Mouse (Mus musculus): ENCODE results near the gene Misp.

Gene Misp

DNA sequence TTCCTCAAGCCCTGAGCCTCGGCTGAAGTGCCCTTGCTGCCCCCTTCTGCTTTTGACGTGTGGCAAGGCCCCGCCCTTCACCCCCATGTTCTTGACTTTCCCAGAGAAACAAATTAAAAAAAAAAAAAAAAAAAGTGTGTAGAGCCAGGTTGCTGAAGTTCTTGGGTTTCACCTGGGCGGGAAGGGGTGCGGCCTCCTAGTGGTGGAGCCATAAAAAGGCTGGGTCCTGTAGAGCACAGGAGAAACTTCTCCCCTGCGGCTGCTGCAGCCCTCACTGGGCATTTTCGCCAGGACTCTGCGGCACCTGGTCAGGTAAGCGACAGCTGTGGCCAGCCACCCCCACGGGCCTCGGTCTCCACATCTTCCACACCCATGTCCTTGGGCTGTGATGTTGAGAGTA is at the start of gene Misp:
TSS of gene Misp (plus strand) at position 208 of the 400 bp plus-strand sequence.
- no peak for DNase-seq (ENCODE audit: low spot score)

DNA sequence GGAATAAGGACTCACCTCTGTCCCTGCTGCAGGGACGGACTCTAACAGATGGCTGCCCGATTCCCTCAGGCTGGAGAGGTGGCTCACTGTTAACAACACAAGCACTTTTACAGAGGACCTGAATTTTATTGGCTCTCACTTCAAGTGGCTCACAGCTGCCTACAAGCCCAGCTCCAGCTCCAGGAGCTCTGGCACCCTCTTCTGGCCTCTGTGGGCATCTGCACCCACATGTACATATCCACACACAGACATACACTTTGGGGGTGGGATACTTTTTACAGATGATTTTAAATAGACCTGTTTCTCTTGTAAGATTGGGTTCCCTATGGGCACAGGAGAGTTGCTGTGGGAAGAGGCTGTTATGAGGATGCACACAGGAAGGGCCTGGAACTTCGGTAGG is 48.5 kb upstream of the Misp start:
- DNase-seq (ENCODE audit: low spot score): no peak

DNA sequence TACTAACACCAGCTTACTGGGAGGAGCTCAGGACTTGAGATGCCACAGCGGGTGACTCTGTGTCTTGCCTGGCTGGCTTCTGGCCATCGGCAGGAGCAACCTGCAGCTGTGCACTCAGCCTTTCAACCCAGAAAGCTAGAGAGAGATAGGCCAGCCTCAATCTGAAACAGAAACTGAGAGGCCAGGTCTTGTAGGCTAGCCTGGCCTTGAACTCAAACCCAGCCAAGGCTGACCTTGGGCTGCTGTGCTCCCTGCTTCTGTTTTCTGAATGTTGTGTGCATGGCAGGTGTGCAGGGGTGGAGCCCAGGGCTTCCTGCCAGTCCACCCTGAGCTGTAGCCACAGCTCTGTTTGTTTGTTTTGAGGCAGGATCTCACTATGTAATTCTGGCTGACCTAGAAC is 47.6 kb upstream of the Misp start:
- no peak for DNase-seq (ENCODE audit: low spot score)

DNA sequence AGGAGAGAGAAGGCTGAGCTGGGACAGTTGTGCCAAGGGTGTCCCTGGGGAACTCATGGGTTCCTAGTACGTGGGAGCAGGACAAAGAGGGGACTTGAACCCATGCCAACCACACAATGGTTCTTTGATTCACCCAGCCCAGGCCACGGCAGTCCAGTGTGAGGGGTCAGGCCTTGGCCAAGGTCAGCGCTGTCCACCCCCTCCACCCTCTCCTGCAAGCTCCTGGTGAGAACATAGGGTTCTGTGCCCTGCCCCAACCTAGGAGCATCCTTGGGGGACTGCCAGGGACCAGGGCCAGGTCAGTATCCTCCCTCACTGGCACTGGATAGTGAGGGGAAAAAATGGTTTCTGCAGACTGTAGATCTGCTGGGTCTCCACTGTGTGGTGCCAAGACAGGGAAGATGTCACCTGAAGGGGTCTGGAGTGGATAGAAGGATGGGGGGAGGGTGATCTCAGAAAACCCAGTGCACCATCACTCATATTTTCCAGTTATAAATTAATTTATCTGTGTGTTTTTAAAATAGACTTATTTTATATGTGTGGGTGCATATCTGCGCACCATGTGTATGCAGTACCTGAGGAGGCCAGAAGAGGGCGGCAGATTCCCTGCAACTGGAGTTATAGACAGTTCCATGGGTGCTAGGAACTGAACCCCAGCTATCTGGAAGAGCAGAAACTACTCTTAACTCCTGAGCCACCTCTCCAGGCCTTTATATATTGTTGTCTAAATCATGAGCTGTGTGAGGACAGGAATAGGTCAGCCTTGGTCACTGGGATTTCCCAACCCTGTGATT is 46.1 kb upstream of the Misp start:
- no peak for DNase-seq (ENCODE audit: low spot score)

DNA sequence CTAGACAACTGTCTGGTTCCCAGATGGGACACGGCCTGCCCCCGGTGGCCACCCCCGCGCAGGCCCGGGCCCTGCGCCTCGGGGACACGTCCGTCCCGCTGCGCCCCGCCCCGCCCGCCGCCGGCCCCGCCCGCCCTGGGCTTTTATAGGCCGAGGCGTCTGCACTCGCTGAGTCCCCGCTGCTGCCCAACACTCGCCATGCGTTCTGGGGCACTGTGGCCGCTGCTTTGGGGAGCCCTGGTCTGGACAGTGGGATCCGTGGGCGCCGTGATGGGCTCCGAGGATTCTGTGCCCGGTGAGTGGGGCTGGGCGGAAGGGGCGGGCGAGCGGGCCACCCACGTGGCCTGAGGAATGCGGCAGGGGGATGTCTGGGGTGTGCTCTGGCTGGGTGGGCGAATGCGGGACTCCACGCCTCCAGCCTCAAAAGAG is 43.7 kb upstream of the Misp start, which contains the start of gene Fstl3:
TSS of gene Fstl3 (plus strand) at position 170 of the 429 bp plus-strand sequence.
- no peak for DNase-seq (ENCODE audit: low spot score)

DNA sequence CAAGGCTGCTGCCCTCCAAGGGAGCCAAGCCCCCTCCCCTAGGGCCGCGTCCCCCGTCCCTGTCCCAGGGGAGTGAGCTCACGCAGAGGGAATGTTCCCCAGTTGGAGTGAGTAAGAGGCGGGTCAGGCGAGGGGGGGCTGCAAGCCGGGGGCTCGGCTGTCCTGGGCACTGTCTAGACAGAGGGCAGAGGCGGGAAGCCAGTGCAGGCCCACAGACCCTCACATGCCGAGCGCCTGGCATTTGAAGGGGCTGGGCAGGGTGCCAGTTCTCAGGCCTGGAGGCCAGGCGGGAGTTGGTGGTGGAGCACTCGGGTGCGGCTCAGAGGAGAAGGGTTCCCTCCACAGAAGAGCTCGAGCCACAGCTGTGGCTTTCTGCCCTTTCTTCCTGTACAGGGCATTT is 42.8 kb upstream of the Misp start:
- no peak for DNase-seq (ENCODE audit: low spot score)

DNA sequence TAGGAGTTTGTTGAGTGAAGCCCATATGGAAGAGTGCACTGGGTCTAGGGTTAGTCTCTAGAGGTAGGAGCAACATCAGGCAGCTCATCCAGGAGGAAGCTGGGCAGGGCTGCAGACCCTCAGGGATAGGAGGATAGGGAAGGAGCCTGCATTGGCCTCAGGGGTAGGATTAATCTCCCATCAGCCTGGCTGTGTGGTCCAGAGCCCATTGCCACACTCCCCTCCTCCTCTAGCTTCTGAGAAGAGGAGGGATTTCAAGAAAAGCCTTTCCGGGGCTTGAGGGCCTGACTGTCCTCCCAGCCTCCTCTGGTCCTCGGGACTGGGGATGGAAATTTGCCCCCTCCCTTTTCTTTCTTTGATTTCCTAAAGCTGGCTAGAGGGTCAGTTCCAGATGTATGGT is 41.6 kb upstream of the Misp start:
- no peak for DNase-seq (ENCODE audit: low spot score)

DNA sequence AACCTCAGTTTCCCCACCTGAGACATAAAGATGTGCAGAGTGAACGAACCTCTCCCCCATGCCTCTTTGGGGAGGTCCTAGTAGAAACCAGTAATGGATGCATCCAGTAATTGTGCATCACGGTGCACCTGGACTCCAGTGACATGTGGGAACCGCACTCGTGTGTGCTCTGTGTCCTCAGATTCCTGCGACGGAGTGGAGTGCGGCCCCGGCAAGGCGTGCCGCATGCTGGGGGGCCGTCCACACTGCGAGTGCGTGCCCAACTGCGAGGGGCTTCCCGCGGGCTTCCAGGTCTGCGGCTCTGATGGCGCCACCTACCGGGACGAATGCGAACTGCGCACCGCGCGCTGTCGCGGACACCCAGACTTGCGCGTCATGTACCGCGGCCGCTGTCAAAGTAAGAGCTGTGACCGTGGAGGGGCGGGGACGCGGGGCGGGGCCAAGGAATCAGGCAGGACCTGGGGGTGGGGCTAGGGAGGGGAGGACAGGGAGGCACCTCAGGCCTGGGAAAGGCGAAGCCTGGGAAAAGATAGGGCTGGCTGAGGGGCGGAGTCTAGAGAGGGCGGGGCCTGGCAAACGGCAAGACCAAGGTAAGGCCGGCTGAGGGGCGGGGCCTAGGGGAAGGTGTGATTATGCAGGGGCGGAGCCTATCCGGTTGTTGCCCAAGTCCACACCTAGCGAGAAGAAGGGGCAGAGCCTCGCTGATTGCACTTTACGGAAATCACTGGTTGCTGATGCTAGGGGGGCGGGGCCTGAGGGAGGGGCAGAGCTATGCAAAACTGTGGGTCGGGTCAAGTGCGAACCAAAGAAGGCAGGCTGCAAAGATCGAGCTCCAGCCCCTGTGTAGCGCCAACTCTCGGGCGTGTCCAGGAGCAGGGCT is 40.8 kb upstream of the Misp start:
- peak; percentile 98 for DNase-seq (ENCODE audit: low spot score)

DNA sequence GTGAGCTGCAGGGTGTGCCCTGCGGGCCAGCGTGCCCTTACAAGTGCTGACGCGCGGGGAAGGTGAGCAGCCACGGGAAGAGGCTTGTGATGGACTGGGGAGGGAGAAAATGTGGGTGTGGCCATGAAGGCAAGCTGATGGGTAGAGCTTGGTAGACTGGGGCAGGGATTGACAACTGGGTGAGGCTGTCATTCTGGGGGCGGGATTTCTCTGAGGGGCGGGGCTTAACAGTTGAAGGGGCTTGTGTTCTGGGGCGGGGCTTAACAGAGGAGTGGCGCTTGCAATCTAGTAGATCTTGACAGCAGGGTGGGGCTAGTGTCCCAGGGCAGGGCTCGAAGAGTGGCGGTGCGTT is 40.1 kb upstream of the Misp start:
- no peak for DNase-seq (ENCODE audit: low spot score)

DNA sequence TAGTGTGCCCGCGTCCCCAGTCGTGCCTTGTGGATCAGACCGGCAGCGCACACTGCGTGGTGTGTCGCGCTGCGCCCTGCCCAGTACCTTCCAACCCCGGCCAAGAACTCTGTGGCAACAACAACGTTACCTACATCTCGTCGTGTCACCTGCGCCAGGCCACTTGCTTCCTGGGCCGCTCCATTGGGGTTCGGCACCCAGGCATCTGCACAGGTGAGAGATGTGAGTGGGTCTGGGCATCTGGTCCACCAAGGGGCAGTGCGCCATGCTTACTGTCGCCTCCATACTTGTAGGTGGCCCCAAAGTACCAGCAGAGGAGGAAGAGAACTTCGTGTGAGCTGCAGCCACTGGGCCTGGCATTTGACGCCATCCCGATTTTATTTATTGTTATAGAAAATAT is 39.6 kb upstream of the Misp start:
- no peak for DNase-seq (ENCODE audit: low spot score)

DNA sequence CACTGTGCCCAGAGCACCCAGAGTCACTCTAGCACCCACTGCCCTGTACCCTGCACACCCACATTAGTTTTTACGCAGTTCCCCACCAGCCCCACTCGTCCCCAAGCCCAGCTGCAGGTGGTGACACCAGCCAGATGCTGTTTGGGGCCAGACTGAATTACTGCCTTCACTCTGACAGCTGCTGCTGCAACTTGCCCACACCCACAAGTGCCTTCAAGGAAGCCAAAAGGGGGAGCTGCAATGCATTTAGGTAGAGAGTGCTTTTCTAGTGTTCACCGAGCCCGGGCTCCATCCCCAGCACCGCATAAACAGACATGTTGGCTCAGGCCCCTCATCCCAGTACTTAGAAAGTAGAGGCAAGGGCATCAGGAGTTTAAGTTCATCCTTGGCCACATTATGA is 38.8 kb upstream of the Misp start:
- no peak for DNase-seq (ENCODE audit: low spot score)

DNA sequence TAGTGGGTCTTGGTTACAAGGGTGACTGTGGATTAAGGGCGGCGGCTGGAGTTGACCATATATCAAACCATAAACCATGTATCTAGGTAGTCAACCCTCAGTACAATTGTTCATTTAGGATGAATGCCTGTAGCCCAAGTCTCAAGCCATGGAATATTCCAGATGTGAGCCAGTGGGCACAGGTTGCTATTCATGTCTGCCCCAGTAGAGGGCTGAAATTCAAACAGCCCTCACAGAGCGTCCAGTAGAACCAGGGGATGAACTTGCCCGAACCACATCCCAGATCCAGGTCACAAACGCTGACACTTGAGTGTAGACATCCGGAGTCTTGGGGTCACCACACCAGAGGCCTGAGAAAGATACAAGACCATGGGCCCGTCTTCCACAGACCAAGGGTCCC is 37.7 kb upstream of the Misp start:
- DNase-seq (ENCODE audit: low spot score): no peak

DNA sequence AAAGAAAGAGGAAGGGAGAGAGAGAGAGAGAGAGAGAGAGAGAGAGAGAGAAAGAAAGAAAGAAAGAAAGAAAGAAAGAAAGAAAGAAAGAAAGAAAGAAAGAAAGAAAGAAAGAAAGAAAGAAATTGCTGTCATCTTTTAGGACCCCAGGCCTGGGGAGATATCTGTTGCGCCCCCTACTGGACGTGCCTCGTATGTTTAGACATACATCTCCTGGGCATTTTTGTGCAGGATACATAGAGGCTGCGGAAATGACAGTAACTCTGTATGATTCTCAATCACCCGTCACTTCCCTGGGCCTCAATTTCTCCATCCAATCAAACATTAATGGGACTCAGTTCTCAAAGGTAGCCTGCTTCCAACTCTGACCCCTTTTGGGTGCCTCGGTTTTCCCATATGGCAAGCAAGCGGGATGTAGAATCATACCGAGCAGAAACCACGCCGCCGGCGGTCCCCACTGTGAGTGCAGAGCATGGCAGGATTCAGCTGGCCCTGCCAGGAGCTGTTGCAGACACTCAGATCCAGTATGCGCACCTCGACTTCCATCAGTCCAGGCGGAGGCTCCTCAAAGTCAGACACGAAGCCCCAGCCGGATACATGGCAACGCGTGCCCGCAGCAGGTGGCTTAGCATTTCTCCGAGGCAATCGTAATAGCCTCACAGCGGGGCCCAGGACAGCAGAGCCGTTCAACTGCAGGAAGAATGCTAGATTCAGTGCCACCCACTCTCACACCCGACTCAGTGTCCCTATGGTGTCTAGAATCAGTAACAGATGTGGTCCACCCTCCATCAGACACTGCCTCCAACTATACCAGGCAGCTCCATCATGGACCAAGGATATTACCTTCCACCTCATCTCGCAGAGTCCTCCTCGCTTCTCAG is 36.6 kb upstream of the Misp start:
- no peak for DNase-seq (ENCODE audit: low spot score)

DNA sequence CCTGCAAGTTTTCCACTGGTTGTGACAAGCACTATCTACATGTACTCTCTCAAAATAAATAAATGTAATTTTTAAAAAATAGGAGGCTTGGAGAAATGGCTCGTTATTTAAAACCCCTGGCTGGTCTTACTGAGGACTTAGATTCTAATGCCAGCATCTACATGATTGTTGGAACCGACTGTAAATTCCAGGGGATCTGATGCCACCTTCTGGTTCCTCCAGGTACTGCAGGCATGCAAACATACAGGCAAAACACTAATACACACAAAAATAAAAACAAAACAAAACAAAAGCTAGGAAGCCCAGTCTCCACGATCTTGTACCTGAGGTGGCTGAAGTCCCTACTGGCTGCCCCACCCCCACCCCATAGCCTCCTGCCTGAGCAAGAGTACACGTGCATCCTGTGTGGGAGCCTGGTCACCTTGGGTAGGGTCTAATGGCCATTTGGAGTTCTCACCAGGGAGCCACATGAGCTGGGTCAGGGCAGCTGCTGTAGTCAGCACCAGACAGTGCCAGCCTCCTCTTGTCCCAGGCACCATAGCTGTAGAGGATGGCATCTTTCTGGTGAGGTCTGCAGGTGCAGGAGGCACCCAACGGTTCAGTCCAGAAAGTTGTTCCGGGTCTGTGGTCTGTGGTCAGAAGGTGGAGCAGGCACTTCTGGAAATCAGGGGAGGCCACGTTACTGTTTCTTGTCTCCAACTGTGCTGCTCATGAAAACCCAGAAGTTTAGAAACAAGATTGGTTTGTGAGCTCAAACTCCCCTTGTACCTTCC is 32.2 kb upstream of the Misp start:
- peak; percentile 84 for DNase-seq (ENCODE audit: low spot score)

DNA sequence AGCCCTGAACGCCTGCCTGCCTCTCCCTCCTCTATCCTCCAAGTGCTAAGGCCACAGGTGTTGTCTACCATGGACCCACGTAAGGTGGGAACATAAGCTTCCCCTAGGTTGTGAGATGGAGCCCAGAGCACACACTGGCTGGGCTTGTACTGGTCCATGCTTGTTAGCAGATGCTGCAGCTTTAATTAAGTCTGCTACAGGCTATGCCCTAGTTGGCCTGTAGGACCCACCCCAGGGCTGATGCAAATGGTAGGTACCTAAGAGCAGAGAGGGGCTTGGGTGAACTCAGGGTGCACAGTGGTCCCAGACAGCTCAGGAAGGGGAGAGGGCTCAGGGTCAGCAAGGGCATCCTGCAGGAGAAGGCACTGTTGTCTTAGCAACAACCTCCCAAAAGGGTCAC is 31.2 kb upstream of the Misp start:
- DNase-seq (ENCODE audit: low spot score): no peak

DNA sequence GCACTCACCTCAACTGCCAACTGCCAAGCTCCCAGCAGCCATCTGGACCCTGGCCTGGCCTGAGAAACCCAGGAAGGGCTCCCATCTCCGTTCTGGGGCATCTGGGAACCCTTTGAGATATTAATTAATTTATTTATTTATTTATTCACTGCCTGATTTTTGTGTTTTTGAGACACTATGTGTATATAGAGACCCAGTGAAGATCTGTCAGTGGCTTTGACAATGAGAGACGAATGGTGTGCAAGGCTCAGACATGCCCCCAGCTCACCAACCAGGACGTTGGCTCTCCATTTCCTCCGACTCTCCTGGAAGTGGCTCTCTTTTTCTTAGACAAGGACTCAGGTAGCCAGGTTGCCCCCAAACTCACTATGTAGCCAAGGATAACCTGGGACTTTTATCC is 29.9 kb upstream of the Misp start, which contains the start of gene Prss57:
TSS of gene Prss57 (minus strand) at position 101 of the 400 bp plus-strand sequence.
- no peak for DNase-seq (ENCODE audit: low spot score)

DNA sequence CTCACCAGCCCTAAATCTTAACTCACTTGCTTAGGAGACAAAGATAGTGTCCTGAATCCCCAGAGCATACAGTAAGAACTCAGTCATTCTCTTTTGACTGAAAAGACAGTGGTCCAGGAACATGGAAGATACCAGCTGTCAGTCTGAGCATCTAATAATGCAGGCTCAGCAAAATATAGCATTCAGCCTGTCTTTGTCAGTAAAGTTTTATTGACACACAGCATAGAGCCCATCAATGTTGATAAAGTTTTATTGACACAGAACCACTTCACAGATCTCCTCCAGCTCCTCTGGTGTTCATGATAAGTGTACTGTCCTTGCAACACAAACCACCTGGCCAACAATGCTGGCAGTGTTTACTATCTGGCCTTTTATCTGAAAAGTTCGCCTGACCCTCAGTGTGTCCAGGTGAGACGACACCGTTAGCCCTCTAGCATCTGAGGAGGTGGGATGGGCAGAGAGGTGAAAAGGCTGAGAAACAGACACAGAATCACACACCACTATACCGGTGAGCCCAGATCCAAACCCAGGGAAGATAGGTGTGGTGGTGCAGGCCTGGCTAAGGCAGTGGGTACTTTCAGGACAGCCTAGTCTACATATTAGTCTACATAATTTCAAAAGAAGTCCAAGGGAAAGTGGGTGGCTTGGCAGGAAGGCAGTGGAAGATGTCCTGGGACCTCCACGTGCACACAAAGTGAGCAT is 28.3 kb upstream of the Misp start:
- no peak for DNase-seq (ENCODE audit: low spot score)

DNA sequence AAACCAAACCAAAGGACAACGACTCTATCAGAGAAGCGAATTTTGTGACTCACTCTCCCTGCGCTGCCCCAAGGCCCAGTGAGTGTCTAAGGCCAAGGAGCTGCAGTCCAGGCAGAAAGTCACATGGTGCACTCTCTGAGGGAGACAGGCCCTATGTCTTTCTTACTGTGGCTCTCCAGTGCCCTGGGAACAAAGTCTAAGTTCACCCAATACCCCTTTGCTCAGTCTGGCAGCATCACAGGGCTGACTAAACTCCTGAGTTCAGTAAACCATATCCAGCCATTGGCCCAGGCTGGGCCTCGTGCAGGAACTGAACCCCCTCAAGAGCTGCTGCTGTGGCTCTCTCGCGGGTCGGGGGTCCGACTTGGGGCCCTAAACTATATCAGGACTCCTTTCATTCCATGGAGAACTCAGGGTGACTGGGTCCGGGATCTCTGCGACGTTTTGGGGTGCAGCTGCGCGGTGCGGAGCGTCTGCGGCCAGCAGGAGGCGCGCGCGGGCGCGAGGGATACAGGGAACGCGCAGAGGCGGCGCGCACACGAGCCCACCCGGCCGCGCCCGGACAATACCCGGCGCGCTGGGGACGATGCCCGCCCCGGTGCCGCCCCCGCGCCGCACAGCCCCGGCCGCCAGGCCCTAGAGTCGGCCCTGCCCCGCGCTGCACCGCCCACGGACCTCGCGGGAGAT is 27.6 kb upstream of the Misp start, which contains the start of gene Palm:
TSS of gene Palm (plus strand) at position 522 of the 687 bp plus-strand sequence.
- peak; percentile 85 for DNase-seq (ENCODE audit: low spot score)

DNA sequence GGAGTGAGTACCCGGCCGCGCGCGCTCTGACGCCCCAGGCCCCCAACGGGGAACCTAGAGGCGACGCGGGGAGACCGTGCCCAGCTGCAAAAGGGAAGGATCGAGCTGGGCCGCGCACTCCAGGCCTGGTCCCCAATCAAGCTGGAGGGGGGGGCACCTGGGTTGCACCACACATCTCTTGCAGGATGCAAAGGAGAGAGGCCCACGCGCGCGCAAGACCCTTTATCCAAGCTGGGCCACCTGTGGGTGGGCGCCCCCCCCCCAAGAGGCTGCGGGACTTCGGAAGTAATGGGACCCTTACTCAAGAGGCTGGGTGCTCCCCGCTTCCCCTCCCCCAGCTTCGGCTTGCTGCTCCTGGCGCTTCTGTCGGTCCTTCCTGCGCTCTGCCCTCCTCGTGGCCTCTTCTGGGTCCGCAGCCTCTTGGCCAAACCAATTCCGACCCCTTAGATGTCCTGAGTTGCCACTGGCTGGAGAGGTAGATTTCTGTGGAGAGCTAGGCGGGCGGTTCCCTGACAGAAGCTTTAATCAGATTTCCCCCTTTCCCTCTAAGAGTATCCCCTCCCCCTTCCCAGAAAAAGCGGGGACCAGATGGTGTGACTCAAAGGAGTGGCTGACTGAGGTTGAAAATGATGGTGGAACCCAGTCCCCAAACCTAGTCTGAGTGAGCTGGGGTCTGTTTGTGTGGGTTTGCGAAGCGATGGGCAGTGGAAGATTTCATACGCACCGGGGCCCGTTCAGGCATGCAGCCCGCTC is 26.9 kb upstream of the Misp start:
- peak; percentile 68 for DNase-seq (ENCODE audit: low spot score)
